Mouse (Mus musculus): ENCODE measurements around the gene Col6a1. TPM values are rescaled to one million over a fixed set of nuclear protein-coding genes. Genes with fewer than 3 reads are reported as not detected.

The Col6a1 gene
- polyA plus RNA-seq, 1 experiment from 2014 or later: 300 TPM

- WGBS: 64% methylated on average over 10 of the region's 10 CpGs
- no peak for ATAC-seq (ENCODE audit: borderline replicate concordance, extremely low read depth, low FRiP score, low TSS enrichment)
- H3K27ac ChIP-seq: peak overlapping the region; percentile 85
- peaks cover 9% of the 10 kb centered on the region; the same call in 1 of the 2 replicates for H3K4me1 ChIP-seq
- no peak overlapping the region for H3K4me3 ChIP-seq
- H3K4me2 ChIP-seq: no peak overlapping the region
- no peaks in the 10 kb centered on the region for H3K36me3 ChIP-seq
- H3K27me3 ChIP-seq: no peaks in the 10 kb centered on the region
- no peak overlapping the region for H3K9ac ChIP-seq
- H3K9me3 ChIP-seq: no peaks in the 10 kb centered on the region
Measured at GRCm38 (mm10) chr10:76695283-76695885, 30.6 kb downstream of the Col6a1 start.

- peak overlapping the region; percentile 85 for H3K27ac ChIP-seq
- WGBS: 17% methylated on average over 7 of the region's 7 CpGs
- no peak overlapping the region for H3K9ac ChIP-seq
- no peak overlapping the region for H3K4me2 ChIP-seq
- H3K4me1 ChIP-seq: peaks cover 9% of the 10 kb centered on the region; the same call in 1 of the 2 replicates
- H3K27me3 ChIP-seq: no peaks in the 10 kb centered on the region
- no peaks in the 10 kb centered on the region for H3K9me3 ChIP-seq
- no peak overlapping the region for H3K4me3 ChIP-seq
- H3K36me3 ChIP-seq: no peaks in the 10 kb centered on the region
- peak; percentile 80; the same call in 1 of the 2 replicates for ATAC-seq (ENCODE audit: borderline replicate concordance, extremely low read depth, low FRiP score, low TSS enrichment)
Measured at GRCm38 (mm10) chr10:76694765-76695164, 31.2 kb downstream of the Col6a1 start.

- Histone ChIP-seq H3K4me3 (no peak overlapping the region), H3K36me3 (no peaks in the 10 kb centered on the region), H3K4me2 (no peak overlapping the region), H3K9ac (no peak overlapping the region), H3K4me1 (peaks cover 9% of the 10 kb centered on the region; the same call in 1 of the 2 replicates), H3K27me3 (no peaks in the 10 kb centered on the region), H3K27ac (no peak overlapping the region), H3K9me3 (no peaks in the 10 kb centered on the region)
- 76% methylated on average over 2 of the region's 2 CpGs for WGBS
- ATAC-seq (ENCODE audit: borderline replicate concordance, extremely low read depth, low FRiP score, low TSS enrichment): no peak
Measured at GRCm38 (mm10) chr10:76693446-76693845, 32.5 kb downstream of the Col6a1 start.

- peak overlapping the region; percentile 82; the same call in 1 of the 2 replicates for H3K27ac ChIP-seq
- no peak for ATAC-seq (ENCODE audit: borderline replicate concordance, extremely low read depth, low FRiP score, low TSS enrichment)
- no peaks in the 10 kb centered on the region for H3K27me3 ChIP-seq
- no peak overlapping the region for H3K9ac ChIP-seq
- 74% methylated on average over 10 of the region's 10 CpGs for WGBS
- no peak overlapping the region for H3K4me2 ChIP-seq
- H3K36me3 ChIP-seq: no peaks in the 10 kb centered on the region
- peaks cover 39% of the 10 kb centered on the region for H3K4me1 ChIP-seq
- no peak overlapping the region for H3K4me3 ChIP-seq
- H3K9me3 ChIP-seq: no peaks in the 10 kb centered on the region
Measured at GRCm38 (mm10) chr10:76685451-76686017, 40.4 kb downstream of the Col6a1 start.

- Histone ChIP-seq H3K27ac (peak overlapping the region; percentile 82), H3K4me3 (no peak overlapping the region), H3K27me3 (no peaks in the 10 kb centered on the region), H3K9me3 (no peaks in the 10 kb centered on the region), H3K4me1 (peaks cover 43% of the 10 kb centered on the region), H3K36me3 (no peaks in the 10 kb centered on the region), H3K9ac (0 out of 2 replicates have a peak overlapping the region, but pooled peaks have one; percentile 7), H3K4me2 (no peak overlapping the region; the same call in 1 of the 2 replicates)
- ATAC-seq (ENCODE audit: borderline replicate concordance, extremely low read depth, low FRiP score, low TSS enrichment): peak; percentile 66; the same call in 1 of the 2 replicates
- 43% methylated on average over 12 of the region's 12 CpGs for WGBS
Measured at GRCm38 (mm10) chr10:76683977-76684376, 42.0 kb downstream of the Col6a1 start.

GRCm38 (mm10) chr10:76683461-76683860 lies 42.5 kb downstream of the Col6a1 start:
- H3K9ac ChIP-seq: no peak overlapping the region
- no peak overlapping the region; the same call in 1 of the 2 replicates for H3K4me2 ChIP-seq

GRCm38 (mm10) chr10:76681882-76682281 lies 44.1 kb downstream of the Col6a1 start:
- 45% methylated on average over 3 of the region's 3 CpGs for WGBS
- Histone ChIP-seq H3K4me1 (peaks cover 47% of the 10 kb centered on the region), H3K9me3 (no peaks in the 10 kb centered on the region), H3K27me3 (no peaks in the 10 kb centered on the region), H3K4me2 (no peak overlapping the region), H3K36me3 (no peaks in the 10 kb centered on the region), H3K4me3 (no peak overlapping the region), H3K9ac (no peak overlapping the region), H3K27ac (peak overlapping the region; percentile 83)
- peak; percentile 79 for ATAC-seq (ENCODE audit: borderline replicate concordance, extremely low read depth, low FRiP score, low TSS enrichment)

More at GRCm38 (mm10) chr10:76683461-76683860, 42.5 kb downstream of the Col6a1 start:
- Histone ChIP-seq H3K4me3 (no peak overlapping the region), H3K27me3 (no peaks in the 10 kb centered on the region), H3K27ac (peak overlapping the region; percentile 82), H3K9me3 (no peaks in the 10 kb centered on the region), H3K4me1 (peaks cover 43% of the 10 kb centered on the region), H3K36me3 (no peaks in the 10 kb centered on the region)
- no peak for ATAC-seq (ENCODE audit: borderline replicate concordance, extremely low read depth, low FRiP score, low TSS enrichment)
- 33% methylated on average over 7 of the region's 7 CpGs for WGBS

GRCm38 (mm10) chr10:76680758-76681650 lies 45.0 kb downstream of the Col6a1 start:
- no peak overlapping the region for H3K9ac ChIP-seq
- peaks cover 48% of the 10 kb centered on the region for H3K4me1 ChIP-seq
- no peaks in the 10 kb centered on the region for H3K36me3 ChIP-seq
- no peak overlapping the region for H3K4me2 ChIP-seq
- no peaks in the 10 kb centered on the region for H3K27me3 ChIP-seq
- H3K4me3 ChIP-seq: no peak overlapping the region
- no peak for ATAC-seq (ENCODE audit: borderline replicate concordance, extremely low read depth, low FRiP score, low TSS enrichment)
- peak overlapping the region; percentile 83 for H3K27ac ChIP-seq
- H3K9me3 ChIP-seq: no peaks in the 10 kb centered on the region
- 64% methylated on average over 6 of the region's 6 CpGs for WGBS

GRCm38 (mm10) chr10:76678122-76678521 lies 47.8 kb downstream of the Col6a1 start:
- ATAC-seq (ENCODE audit: borderline replicate concordance, extremely low read depth, low FRiP score, low TSS enrichment): peak; percentile 68
- no peaks in the 10 kb centered on the region for H3K9me3 ChIP-seq
- H3K4me3 ChIP-seq: no peak overlapping the region
- H3K36me3 ChIP-seq: no peaks in the 10 kb centered on the region
- peaks cover 50% of the 10 kb centered on the region for H3K4me1 ChIP-seq
- H3K4me2 ChIP-seq: no peak overlapping the region
- H3K27me3 ChIP-seq: no peaks in the 10 kb centered on the region
- H3K9ac ChIP-seq: no peak overlapping the region
- 31% methylated on average over 7 of the region's 7 CpGs for WGBS
- H3K27ac ChIP-seq: peak overlapping the region; percentile 52

GRCm38 (mm10) chr10:76675268-76675667 lies 50.7 kb downstream of the Col6a1 start:
- peak; percentile 59; the same call in 1 of the 2 replicates for ATAC-seq (ENCODE audit: borderline replicate concordance, extremely low read depth, low FRiP score, low TSS enrichment)
- Histone ChIP-seq H3K4me1 (peaks cover 33% of the 10 kb centered on the region), H3K4me2 (no peak overlapping the region), H3K27ac (peak overlapping the region; percentile 59), H3K9ac (no peak overlapping the region), H3K9me3 (no peaks in the 10 kb centered on the region), H3K4me3 (no peak overlapping the region), H3K27me3 (no peaks in the 10 kb centered on the region), H3K36me3 (no peaks in the 10 kb centered on the region)
- WGBS: 45% methylated on average over 2 of the region's 2 CpGs

GRCm38 (mm10) chr10:76674581-76674980 lies 51.4 kb downstream of the Col6a1 start:
- Histone ChIP-seq H3K4me3 (no peak overlapping the region), H3K9ac (no peak overlapping the region), H3K27me3 (no peaks in the 10 kb centered on the region), H3K4me1 (peaks cover 32% of the 10 kb centered on the region), H3K4me2 (no peak overlapping the region), H3K27ac (peak overlapping the region; percentile 46), H3K9me3 (no peaks in the 10 kb centered on the region), H3K36me3 (no peaks in the 10 kb centered on the region)
- 70% methylated on average over 6 of the region's 6 CpGs for WGBS
- ATAC-seq (ENCODE audit: borderline replicate concordance, extremely low read depth, low FRiP score, low TSS enrichment): no peak
